Mouse (Mus musculus) ovary, postnatal 10 days (tissue): ENCODE results near the gene Fbln1.

Source experiments
- DNase-seq: peaks from one replicate; pipeline ENCODE4 v3.0.0; 2022; ENCODE audit warnings: low spot score

The Fbln1 gene

DNA sequence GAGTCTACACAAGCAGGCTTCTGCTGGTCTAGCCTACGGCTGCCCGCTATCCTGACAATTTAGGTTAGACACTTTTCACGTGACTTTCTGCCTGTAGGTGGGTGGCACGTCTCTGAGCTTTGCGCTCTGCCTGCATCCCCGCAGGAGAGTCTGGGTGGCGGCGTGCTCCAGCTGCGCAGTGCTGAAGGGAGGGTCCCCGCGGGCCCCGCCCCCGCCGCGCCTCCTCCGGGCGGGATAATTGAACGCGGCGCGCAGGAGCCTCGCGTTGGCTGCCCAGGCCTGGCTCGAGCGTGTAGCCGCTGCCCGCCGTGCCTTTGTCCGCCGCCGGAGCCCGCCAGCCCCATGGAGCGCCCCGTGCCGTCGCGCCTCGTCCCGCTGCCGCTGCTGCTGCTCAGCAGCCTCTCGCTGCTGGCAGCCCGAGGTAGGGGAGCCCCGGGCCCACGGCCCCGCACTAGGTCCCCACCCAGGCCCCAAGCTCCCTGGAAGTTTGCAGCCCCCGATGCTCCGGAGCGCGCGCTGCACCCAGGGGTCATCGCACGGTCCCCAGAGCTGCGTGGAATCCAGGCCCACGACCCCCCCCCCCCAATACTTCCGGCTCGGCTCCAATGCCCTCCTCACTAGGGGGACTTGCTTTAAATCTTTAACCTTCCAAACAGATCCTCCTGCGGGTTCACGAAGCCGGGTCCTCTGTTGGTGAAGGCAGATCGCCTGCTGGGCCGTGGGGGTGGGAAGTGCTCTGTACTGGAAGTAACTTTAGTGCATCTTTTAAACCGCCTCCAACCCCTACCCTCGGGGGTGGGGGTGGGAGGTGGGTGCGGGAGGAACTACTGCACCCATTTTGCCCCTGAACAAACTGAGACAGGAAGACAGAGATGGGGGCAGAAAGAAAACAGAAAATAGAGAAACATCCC lies at the start of gene Fbln1:
TSS of gene Fbln1 (plus strand) at position 158 of the 911 bp plus-strand sequence.
- peak; percentile 68 for DNase-seq

DNA sequence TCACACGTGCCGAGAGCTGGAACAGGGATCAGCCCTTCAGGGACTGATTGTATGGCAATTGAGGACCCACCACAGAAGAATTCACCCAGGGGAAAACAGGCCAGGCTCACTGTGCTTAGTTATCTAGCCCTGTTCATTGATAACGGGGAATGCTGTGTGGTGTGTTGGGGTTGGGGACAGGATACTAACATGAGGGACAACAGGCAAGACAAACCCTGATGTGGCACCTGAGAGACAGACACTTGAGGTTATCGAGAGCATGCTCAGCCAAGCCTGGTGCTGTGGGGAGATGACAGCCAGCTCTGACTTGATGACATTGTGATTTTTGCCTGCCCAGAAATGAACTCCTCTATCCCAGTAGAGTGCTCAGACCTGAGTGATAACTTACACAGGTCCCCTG lies 49.6 kb upstream of the Fbln1 start:
- DNase-seq, result no peak

DNA sequence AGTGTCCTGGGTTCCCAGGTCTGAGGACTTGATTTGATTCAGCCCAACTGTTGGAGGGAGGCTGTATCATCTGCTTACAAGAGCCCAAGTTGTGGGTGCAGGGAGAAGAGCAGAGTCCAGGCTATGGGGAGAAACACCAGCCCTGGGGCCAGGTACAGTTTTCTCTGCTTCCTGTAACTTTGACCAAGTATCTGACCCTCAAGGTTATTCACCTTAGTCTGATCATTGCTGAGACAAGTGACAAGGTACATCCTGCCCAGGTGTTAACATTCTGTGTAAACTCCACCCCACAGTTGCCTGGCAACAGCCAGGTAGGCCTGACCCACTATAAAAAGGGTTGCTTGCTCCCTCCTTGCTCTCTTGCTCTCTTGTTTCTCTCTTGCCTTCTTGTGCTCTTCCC lies 44.3 kb upstream of the Fbln1 start:
- no peak for DNase-seq

DNA sequence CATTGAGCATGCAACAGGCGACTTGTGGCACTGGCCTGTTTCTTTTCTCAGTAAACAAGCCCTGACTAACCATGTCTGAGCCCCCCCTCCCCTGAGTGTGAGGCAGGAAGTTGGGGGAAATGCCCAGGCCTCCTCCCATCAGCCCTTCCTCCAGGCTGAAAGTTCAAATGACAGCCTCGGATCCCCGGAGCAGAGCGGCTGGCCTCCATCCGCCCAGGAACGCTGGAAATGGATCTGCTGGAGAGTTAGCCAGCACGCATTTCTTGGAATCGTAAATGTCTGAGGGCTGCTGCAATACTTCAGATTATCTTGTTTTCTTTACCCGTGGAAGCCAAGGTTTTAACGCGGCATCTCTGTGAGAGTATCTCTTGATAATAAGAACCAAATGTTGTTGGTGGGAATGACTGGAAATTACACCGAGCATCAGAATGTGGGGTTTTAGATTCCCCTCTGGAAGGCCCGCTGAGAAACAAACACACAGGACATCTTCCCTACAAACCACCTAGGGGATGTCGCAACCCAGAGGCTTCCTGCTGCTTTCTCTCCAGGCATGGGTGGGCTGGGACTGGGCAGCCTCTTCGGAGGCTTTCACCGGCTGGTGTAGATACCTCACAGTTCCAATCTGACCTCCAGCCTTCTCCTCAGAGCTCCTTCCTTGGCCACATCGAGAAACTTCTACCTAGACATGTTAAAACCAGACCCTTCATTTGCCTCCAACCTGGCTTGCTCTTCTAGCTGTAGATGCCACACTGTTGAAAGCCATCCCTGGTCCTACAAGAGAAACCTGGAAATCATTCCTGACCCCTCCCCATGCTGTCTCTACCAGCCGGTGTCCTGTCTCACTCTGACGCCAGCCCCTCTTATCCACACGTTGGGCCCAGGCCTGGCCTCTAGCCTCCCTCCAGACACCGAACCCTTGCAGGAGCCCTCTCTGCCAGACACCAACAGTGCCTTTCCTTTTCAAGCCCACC lies 42.8 kb upstream of the Fbln1 start:
- no peak for DNase-seq

DNA sequence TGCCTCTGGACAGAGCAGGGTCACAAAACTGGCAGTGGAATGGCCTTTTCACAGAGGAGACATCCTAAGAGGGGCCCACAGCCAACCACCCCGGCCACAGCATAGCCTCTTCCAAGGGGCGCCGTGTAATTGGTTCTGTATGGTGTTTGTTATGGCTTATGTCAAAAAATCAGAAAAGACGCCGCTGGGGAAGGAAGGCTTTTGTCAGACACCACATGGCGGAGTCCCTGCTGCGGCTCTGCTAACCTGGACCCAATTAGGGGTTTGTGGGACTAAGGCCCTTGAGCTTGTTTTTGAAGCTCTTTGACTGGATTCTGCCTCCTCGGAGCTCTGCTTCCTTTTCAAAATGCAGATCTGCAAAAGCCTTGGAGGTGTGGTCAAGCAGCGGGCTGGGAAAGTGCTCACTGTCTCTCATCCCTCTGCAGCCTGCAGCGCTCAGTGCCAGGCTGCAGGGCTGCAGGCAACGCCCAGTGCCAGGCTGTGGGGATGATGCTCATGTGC lies 39.3 kb upstream of the Fbln1 start:
- no peak for DNase-seq

DNA sequence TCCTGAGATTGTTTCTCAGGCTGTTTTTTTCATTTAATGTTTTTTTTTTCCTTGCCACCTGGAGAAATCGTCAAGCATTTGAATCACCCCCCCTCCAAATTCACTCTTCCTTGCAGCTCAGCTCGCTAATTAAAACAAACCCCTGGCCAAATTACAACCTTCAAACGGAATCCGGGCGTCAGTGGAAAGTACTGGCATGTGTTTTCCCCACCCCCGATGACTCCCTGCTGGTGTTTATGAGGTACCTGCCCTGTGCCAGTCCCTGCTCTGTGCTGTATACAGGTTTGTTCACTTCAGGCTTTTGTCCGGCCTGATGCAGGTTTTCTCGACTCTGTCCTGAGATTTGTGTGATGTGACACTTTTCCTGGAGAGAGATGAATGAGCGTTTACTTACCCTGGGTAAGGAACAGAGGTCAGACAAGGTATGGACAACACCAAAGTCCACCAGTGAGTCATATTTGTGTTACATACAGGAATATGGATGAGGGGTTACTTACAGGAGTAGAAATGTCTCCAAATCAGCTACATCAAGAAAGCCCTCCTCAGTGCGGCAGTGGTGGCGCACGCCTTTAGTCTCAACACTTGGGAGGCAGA lies 38.6 kb upstream of the Fbln1 start:
- no peak for DNase-seq

DNA sequence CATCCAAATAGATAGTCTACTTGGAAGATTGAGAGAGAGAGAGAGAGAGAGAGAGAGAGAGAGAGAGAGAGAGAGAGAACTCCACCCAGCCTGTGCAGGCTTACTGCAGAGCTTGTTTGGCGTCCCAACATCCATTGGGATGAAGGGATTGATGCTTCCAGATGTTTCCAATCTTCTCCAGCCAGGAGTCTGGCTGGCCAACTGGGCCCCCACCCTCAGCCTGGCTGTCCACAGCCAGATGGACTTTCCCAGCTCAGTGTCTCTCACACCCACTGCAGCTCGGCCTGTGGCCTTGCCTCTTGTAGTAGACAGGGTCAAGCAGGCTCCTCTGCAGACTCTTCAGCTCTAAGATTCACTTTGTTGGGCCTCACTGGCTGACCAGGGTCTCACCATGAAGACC lies 33.7 kb upstream of the Fbln1 start:
- no peak for DNase-seq

DNA sequence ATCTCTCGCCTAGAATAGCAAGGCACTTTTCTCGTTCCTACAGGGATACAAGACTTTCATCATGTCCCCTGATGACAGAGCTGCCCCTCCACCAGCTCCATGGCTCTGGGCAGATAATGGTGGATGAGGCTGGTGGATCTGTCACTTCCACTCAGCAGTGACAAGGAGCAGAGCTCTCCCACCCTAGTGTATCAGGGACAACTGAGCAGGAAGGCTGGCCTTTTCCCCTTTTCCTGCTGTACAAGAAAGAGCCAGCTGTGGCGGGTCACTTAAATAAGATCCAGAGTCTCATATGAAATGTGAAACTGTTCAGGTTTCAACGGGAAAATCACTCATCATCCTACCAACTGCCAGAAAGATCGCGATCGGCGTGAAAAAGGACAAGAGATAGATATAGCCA lies 32.3 kb upstream of the Fbln1 start:
- no peak for DNase-seq

DNA sequence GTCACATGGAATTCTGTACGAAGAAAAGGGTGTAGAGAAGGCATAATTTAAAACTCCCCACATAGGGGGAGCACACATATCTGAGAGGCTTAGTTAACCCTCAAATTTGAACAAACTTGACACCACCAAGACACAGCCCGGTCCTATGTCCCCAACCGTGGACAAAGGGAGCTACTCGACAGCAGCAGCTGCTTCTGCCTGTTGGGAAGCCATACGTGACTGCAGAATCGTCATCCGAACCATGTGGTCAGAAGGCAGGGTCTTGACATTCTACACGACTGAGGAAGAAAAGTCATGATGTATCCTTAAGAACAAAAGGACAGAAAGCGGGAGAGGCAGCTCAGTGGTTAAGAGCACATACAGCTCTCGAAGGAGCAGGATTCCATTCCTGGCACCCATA lies 31.7 kb upstream of the Fbln1 start:
- DNase-seq, result no peak

DNA sequence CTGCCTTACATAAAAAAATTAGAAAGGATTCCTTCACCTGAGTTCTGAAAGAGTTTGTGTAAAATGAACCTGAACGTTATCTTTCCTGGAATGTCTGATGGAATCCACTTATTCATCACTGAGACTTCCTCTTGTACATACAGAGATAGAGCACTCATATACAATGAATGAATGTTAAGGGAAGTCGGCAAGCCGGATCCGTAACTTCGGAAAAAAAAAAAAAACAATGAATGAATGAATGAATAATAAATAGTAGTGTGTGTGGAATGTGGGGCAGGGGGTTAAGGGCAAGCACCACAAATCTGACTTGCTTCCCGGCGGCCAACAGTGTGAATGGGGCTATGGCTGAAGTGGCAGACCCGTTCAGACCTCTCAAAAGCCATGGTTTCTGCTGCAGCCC lies 28.2 kb upstream of the Fbln1 start:
- no peak for DNase-seq

DNA sequence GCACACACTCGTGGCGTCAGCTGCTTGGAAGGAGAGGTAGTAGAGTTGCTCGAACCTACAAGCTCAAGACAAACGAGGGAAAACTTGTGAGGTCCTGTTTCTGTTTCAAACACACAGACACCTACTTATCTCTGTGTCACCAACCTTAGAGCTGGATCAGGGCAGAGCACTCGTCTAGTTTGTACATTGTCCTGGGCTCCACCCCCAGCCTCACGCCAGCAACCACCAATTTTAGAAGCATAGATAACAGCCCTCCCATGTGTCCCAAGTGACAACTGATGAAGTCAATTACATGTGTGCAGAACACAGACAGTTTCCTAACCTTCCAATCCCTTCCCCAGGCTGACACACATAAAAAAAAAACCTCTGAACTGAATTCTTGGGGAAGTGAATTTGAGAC lies 27.6 kb upstream of the Fbln1 start:
- DNase-seq, result no peak

DNA sequence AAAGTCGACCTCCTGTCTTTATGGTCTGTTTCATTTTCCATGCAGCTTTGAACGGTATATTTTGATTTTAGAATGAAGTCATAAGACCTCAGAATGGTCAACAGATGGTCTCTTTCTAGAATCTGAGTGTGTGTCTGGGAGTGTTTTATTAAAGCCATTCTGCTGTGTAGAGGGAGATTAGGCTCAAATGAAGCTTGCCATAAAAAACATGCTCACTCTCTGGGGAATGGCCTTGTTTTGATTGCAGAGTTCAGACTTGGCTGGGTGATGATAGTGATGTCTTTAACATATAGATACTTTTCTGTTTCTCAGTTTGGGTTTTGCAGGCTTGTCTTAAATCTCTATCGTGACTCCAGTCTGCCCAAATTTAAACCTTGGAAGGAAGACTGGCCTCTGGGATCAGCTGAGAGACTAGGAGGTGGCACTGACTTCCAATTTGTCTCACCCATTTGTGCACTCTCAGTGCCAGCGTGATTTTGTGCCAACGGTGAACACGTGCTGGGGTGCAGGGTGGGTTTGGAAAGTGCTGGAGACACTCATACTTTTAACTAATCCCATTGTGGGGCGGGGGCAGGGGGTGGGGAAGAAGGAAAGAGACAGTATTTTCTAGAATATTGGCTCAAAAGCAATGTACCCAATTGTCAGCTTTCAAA lies 26.1 kb upstream of the Fbln1 start:
- no peak for DNase-seq

DNA sequence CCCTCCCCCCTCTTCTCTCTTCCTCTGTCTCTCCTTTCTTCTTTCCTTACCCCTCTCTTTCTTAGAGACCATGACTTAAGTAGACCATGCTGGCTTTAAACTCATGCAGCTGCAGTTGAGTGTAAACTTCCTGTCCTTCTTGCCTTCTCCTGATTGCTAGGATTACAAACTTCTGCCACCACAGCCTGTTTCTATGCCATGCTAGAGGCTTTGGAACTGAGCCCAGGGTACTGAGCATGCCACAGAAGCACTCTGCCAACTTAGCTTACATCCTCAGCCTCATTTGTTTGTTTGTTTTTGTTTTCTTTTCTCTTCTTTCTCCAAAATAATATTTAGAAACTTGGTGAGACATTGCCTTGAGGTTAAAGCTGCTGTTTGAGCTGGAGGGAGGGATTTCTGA lies 25.4 kb upstream of the Fbln1 start:
- DNase-seq, result no peak

DNA sequence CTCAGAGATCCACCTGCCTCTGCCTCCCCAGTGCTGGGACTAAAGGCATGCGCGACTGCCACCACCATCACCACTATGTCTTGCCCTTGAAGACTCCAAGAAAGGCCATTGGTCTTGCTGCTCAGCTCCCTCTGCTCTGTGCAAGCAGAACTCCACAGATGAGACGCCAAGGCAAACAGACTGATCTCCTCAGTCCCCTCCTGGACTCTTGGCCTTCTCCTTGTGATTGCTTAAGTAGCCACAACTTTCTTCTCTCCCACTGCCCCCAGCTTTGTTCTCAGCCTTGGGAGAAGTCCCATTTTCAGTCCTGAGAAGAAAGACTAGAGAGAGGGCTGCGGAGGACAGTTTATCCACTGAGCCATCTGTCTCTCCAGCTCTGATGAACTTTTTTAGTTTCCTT lies 23.7 kb upstream of the Fbln1 start:
- no peak for DNase-seq

DNA sequence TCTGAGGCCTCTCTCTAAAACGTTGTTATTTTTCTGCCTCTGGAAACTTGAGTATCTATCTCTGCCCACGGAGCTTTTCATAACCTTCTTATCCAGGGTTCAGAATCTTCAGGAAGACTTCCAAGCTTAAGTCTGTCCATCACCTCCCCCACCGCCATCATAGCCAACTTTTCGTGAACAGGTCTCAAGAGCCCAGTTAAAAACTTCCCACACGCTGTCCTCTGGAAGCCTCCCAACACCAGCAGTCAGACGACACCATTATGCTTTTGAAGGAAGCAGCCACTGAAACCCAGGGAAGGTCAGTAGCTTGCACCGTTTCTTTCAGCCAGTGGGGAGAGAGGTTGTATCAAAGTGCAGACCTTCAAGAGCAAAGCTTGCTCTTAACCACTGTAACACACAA lies 18.8 kb upstream of the Fbln1 start:
- DNase-seq, result no peak

DNA sequence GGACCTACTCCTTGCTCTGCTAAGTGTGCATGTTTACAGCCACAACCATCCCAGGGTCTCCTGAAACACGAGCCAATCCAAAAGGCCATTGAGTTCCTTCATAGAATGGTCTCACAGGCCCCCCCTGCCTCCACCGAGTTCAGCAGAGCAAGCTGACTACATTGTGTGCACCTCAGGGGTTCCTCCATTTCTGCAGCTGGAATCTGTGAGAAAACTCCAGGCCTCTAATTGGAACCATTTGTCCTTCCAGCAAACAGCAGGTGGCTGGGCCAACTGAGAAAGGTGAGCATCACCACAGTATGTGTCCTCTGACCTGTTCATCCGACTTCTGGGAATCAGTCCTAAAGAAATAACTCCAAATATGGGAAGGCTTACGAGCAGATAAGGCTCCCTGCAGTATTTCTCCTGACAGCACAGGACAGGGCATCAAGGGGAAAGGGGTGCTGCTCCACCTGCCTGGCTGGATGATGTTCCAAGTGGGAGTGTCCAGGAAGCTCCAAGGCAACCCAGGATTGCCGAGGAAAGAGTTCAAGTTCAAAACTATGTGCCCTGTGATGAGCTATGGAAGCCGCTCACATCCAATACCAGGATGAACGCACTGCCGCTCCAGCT lies 17.5 kb upstream of the Fbln1 start:
- no peak for DNase-seq

DNA sequence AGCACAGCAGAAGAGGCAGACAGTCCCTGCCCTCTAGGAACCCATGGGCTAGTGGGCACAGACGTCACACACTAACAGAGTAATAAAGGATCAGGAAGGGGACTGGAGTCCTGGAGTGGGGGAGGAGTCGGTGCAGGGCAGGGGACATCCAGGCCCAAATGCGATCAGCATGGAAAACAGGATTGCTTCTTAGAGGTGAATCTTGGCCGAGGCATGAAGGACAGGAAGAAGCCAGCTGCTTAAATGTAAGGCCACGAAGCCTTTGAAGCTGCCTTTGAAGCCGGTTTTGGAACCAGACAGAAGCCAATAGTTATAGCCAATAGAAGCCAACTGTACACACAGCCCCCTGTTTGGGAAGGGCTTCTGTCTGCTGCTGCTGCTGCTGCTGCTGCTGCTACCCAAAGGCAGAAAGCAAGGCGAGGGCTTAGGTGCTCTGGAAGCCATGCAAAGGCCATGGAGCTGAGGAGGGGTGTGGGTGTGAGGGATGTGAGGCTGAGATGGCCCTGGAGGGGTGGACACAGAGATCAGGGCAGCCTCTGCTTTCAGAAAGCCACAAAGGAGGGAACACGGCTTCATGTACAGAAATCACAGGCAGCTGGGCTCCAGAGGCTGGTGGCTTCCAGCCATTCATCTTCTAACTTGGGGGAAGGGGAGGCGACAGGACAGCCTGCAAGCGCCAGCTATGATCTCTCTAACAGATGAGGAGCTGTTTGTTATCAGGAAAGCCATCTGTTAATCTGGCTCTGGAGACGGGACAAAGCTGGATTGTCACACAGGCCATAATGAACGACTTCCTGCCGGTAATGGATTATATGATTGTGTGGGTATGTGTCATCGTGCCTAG lies 5.1 kb upstream of the Fbln1 start:
- no peak for DNase-seq

DNA sequence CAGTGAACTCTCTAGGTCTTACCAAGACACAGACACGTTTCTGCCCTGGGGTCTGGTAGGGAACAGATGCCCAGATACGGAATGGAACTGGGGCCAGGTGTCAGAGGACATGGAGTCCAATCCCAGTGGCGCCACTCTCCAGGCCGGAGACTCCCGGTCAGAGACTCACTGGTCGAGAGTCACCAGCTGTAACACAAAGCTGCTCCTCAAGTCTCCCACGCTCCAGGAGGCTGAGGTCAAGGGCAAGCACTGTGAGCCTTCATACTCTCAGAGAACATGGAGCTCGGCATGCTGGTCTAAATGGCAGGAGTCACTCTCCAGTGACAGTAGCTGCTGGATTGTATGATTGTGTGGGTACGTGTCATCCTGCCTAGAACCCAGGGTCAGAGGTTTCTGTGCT lies 3.5 kb upstream of the Fbln1 start:
- DNase-seq, result no peak

DNA sequence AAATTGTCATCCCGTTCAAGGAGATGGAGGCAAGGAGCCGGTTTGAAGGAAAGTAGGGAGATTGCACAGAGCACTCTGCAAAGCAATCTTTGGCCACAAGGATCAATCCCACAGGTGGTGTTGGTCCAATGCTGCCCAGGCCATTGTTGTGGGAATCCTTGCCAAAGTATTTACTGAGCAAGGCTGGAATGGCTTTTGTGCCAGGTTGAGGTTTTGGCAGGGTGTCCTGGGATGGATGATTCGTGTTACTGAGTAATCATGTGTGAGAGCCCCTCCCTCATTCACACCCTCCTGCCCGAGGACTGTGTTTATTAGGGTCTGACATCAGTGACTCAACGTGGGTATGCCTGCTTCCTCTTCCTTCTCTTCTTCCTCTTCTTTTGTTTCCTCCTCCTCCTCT lies 3.0 kb upstream of the Fbln1 start:
- DNase-seq, result no peak

DNA sequence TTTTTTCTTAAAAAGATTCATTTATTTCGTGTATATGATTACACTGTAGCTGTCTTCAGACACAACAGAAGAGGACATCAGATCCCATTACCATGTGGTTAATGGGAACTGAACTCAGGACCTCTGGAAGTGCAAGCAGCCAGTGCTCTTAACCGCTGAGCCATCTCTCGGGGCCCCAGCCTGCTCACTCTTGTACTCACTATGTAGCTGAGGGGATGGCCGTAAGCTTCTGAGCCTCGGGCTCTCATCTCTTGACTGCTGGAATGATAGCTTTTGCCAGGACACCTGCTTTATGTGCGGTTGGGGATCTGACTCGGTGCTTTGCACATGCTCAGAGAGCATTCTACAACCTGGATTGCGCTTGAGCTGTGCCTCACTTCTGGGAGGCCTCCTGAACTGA lies 1.4 kb upstream of the Fbln1 start:
- DNase-seq, result no peak

DNA sequence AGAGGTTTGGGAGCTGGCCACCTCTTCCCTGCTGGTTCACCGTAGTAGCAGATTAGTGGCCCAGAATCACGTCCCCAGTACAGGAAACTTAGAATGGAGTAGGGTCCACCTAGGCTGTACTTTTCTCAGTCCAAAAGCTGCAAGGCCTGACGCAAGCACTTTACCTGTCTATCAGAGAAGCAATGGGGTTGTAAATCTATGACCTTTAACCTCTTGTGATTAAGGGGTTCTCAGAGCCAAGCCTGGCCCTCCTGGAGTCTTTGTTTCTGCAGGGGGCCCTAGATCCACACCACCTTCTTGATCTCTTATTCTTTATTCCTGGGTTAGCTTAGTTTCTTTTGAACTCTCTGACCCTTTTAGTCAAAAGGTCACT lies 940 bp downstream of the Fbln1 start:
- DNase-seq, result no peak
